Mouse (Mus musculus): Measurements from ENCODE around the gene Btd. TPM values are rescaled to one million over a fixed set of nuclear protein-coding genes. Genes with fewer than 3 reads are reported as not detected.
A peak's percentile ranks its signal among the peaks of the same experiment; 100 is the strongest.

Btd gene
- polyA plus RNA-seq, 1 experiment, result 14.7 TPM

DNA sequence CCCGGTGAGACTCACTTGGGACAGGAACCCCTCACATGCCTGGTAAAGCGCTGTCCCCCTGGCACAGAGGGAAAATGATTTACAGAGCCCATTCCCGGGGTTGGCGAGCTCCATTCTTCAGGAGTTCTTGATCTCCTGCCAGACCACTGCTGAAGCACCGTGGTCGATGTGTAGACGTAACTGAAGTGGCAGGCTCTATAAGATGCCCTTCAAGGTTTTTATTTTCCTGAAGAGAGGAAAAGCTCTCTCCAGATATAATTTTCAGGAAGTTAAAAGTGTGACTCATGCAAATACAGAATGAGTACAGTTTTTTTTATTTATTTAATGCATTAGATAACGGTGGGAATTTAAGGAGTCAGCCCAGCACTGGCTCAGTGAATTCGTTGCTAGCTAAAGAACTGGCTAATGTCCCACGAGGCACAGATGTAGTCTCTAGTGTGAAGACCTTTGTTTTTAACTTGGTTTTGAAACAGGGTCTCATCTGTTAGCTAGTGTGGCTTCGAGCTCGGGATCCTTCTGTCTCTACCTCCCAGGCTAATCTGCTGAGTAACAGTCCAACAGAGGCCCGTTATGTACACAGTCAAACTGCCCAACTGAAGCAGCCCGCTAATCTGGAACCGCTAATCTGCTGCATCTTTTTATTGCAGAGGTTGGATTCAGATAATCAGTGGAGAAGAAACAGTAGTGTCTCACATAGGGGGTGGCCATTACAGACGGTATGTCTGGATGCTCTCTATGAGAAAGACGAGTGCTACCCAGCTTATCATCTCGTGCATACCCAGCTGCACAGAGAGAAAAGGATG, 23.5 kb downstream of the Btd start:
- Histone ChIP-seq H3K4me2 (ENCODE audit: low read depth) (peak overlapping the region; percentile 86), H3K4me3 (no peak overlapping the region), H3K27me3 (ENCODE audit: control insufficient read depth, insufficient read depth, insufficient read length) (no peaks in the 10 kb centered on the region), H3K36me3 (ENCODE audit: control insufficient read depth, insufficient read depth) (no peaks in the 10 kb centered on the region), H3K79me2 (ENCODE audit: control insufficient read depth, insufficient read depth) (no peaks in the 10 kb centered on the region), H3ac (ENCODE audit: control insufficient read depth, insufficient read length) (no peak overlapping the region)
- no peak for TF ChIP-seq CEBPB (IDR thresholded peaks at IDR 0.05; ENCODE audit: insufficient read depth, poor library complexity, severe bottlenecking)

DNA sequence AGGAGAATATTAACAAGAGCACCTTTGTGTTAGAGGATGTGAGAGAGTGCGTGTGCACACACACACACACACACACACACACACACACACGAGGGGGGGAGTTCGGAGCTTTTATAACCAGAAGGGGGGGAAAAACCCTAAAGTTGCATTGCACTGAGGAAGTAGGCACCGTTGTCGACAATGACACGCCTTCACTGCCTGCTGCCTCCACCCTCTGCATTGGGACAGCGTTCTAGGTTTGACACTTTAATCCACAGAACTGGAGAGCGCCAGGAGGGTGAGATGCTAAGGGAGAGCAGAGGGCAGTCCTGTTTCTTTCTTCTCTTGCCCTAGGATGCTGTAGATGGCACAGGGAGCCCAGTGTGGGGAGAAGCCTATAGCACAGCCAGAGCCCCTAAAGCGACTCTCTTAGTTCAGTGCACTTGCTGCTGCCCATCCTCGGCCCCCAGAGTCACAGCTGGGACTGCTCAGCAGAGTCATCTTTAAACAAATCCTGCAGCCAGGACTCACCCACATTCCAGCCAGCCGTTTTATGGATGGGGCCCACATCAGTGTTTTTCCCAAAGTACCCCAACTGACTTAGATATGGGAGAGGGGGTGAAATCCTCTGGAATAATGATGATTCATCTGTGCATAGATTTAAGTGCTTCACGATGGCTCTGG, 24.2 kb downstream of the Btd start:
- no peaks in the 10 kb centered on the region for H3K27me3 ChIP-seq (ENCODE audit: control insufficient read depth, insufficient read depth, insufficient read length)
- peak in 2 of 3 experiments; percentile 37 to 52 for TF ChIP-seq MYOD1 (IDR thresholded peaks at IDR 0.05; ENCODE audit: control insufficient read depth in 1 of 3, insufficient read length in 2 of 3, low read depth in 2 of 3)
- no peak for TF ChIP-seq MAX (IDR thresholded peaks at IDR 0.05; ENCODE audit: low read depth)
- H3K4me2 ChIP-seq (ENCODE audit: low read depth), result peak overlapping the region; percentile 86
- H3K36me3 ChIP-seq (ENCODE audit: control insufficient read depth, insufficient read depth), result no peaks in the 10 kb centered on the region
- no peaks in the 10 kb centered on the region for H3K79me2 ChIP-seq (ENCODE audit: control insufficient read depth, insufficient read depth)
- H3ac ChIP-seq (ENCODE audit: control insufficient read depth, insufficient read length), result no peak overlapping the region
- H3K4me3 ChIP-seq, result no peak overlapping the region

DNA sequence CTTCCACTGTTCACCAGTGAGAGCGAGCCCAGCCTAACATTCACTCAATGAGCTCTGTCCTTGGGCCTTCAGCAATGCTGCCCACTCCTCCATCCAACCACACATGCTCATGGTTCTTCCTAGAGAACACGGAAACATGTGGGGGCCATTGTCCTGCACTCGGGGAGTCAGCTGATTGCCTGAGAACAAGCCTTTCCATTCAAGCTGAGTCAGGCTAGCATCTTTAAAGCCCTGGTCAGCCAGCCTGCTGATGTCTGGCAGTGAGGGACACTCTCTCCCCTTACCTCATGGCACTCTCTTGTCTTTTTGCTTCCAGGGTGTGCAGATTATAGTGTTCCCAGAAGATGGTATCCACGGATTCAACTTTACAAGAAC, 24.7 kb downstream of the Btd start:
- H3K36me3 ChIP-seq (ENCODE audit: control insufficient read depth, insufficient read depth), result no peaks in the 10 kb centered on the region
- H3K79me2 ChIP-seq (ENCODE audit: control insufficient read depth, insufficient read depth), result no peaks in the 10 kb centered on the region
- H3K4me2 ChIP-seq (ENCODE audit: low read depth), result peak overlapping the region; percentile 86
- H3K4me3 ChIP-seq, result no peak overlapping the region
- no peaks in the 10 kb centered on the region for H3K27me3 ChIP-seq (ENCODE audit: control insufficient read depth, insufficient read depth, insufficient read length)
- no peak overlapping the region for H3ac ChIP-seq (ENCODE audit: control insufficient read depth, insufficient read length)
- TF ChIP-seq TCF12 (IDR thresholded peaks at IDR 0.05; ENCODE audit: insufficient read depth, poor library complexity, severe bottlenecking) (no peak), MYOG (IDR thresholded peaks at IDR 0.05; ENCODE audit: control insufficient read depth in 1 of 3, insufficient read depth in 1 of 3, insufficient read length in 2 of 3, low read depth in 2 of 3) (no peak), POLR2AphosphoS2 (IDR thresholded peaks at IDR 0.05; ENCODE audit: insufficient read length, low read depth) (no peak), CEBPB (IDR thresholded peaks at IDR 0.05; ENCODE audit: insufficient read depth, poor library complexity, severe bottlenecking) (no peak), TCF3 (IDR thresholded peaks at IDR 0.05; ENCODE audit: insufficient read length, low read depth) (no peak), MYOD1 (IDR thresholded peaks at IDR 0.05; ENCODE audit: control insufficient read depth in 1 of 3, insufficient read length in 2 of 3, low read depth in 2 of 3) (no peak), SRF (IDR thresholded peaks at IDR 0.05; ENCODE audit: control insufficient read depth, insufficient read length, low read depth) (no peak)

DNA sequence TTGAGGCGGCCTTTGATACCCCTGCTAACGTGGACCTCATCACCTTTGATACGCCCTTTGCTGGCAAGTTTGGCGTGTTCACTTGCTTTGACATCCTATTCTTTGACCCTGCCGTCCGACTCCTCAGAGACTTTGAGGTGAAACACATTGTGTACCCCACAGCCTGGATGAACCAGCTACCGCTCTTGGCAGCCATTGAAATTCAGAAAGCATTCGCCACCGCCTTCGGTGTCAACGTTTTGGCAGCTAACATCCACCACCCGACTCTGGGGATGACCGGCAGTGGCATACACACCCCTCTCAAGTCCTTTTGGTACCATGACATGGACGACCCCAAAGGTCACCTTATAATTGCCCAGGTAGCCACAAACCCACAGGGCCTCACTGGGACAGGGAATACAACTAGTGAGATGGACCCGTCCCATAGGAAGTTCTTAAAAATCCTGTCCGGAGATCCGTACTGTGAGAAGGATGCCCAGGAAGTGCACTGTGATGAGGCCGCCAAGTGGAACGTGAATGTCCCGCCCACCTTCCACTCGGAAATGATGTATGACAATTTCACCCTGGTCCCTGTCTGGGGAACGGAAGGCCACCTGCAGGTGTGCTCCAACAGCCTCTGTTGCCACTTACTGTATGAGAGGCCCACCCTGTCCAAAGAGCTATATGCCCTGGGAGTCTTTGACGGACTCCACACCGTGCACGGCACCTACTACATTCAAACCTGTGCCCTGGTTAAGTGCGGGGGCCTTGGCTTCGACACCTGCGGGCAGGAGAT, 26.3 kb downstream of the Btd start:
- no peak overlapping the region for H3ac ChIP-seq (ENCODE audit: control insufficient read depth, insufficient read length)
- TF ChIP-seq TCF3 (IDR thresholded peaks at IDR 0.05; ENCODE audit: insufficient read length, low read depth) (no peak), REST (IDR thresholded peaks at IDR 0.05; ENCODE audit: insufficient read depth, insufficient read length) (no peak), MAX (IDR thresholded peaks at IDR 0.05; ENCODE audit: low read depth) (no peak), MYOG (IDR thresholded peaks at IDR 0.05; ENCODE audit: control insufficient read depth in 1 of 3, insufficient read depth in 1 of 3, insufficient read length in 2 of 3, low read depth in 2 of 3) (no peak), POLR2A (IDR thresholded peaks at IDR 0.05; ENCODE audit: insufficient read length, low read depth) (no peak), CEBPB (IDR thresholded peaks at IDR 0.05; ENCODE audit: insufficient read depth, poor library complexity, severe bottlenecking) (no peak)
- H3K79me2 ChIP-seq (ENCODE audit: control insufficient read depth, insufficient read depth), result no peaks in the 10 kb centered on the region

DNA sequence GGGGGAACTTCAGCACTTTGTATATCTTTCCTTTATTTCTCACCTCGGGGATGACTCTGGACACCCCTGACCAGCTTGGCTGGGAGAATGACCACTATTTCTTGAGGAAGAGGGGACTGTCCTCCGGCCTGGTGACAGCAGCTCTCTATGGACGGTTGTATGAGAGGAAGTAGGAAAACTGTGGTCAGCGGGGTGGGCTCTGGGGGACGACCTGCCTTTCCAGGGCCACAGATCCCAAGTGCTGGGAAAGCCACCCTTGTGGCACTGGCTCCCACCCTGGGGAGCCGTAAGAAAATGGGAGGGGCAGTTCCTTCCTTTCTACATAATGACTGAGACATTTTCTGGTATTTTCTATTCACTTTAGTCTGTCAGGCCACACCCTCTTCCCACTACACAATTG, 26.9 kb downstream of the Btd start:
- Histone ChIP-seq H3K36me3 (ENCODE audit: control insufficient read depth, insufficient read depth) (no peaks in the 10 kb centered on the region), H3ac (ENCODE audit: control insufficient read depth, insufficient read length) (no peak overlapping the region), H3K4me2 (ENCODE audit: low read depth) (peak overlapping the region; percentile 97), H3K4me3 (peak overlapping the region; percentile 8), H3K79me2 (ENCODE audit: control insufficient read depth, insufficient read depth) (no peaks in the 10 kb centered on the region), H3K27me3 (ENCODE audit: control insufficient read depth, insufficient read depth, insufficient read length) (no peaks in the 10 kb centered on the region)
- no peak for TF ChIP-seq MYOG (IDR thresholded peaks at IDR 0.05; ENCODE audit: control insufficient read depth in 1 of 3, insufficient read depth in 1 of 3, insufficient read length in 2 of 3, low read depth in 2 of 3)
- TF ChIP-seq POLR2A (IDR thresholded peaks at IDR 0.05; ENCODE audit: insufficient read length, low read depth), result no peak
- TF ChIP-seq SRF (IDR thresholded peaks at IDR 0.05; ENCODE audit: control insufficient read depth, insufficient read length, low read depth), result no peak
- no peak for TF ChIP-seq TCF3 (IDR thresholded peaks at IDR 0.05; ENCODE audit: insufficient read length, low read depth)

More for the DNA sequence above, 26.3 kb downstream of the Btd start:
- H3K36me3 ChIP-seq (ENCODE audit: control insufficient read depth, insufficient read depth), result no peaks in the 10 kb centered on the region
- H3K27me3 ChIP-seq (ENCODE audit: control insufficient read depth, insufficient read depth, insufficient read length), result no peaks in the 10 kb centered on the region
- H3K4me3 ChIP-seq, result no peak overlapping the region
- H3K4me2 ChIP-seq (ENCODE audit: low read depth), result peak overlapping the region; percentile 97

Measured in myocyte (in vitro differentiated cells).